Mouse (Mus musculus): Measurements from ENCODE around the gene Cdh18.
"Not testable (repeated sequence)": the region's sequence is repeated elsewhere in the genome, so short reads cannot be mapped to it uniquely, and the experiment has no call there.

Cdh18 gene

GRCm38 (mm10) chr15:22548711-22549271, at the start of gene Cdh18:
TSS of gene Cdh18 (plus strand) at chr15:22549022.
- no peak for DNase-seq

GRCm38 (mm10) chr15:22511271-22511670, 37.6 kb upstream of the Cdh18 start:
- no peak for DNase-seq

GRCm38 (mm10) chr15:22535828-22536227, 13.0 kb upstream of the Cdh18 start:
- no peak for DNase-seq

GRCm38 (mm10) chr15:22577974-22578616, 29.3 kb downstream of the Cdh18 start:
- DNase-seq = no peak

GRCm38 (mm10) chr15:22578617-22578990, 29.8 kb downstream of the Cdh18 start:
- no peak for DNase-seq

- peak; percentile 34 for DNase-seq
Observed at GRCm38 (mm10) chr15:22584667-22585066, 35.8 kb downstream of the Cdh18 start.

- DNase-seq = no peak
Observed at GRCm38 (mm10) chr15:22716376-22716775, 167.6 kb downstream of the Cdh18 start.

GRCm38 (mm10) chr15:22717681-22718080, 168.9 kb downstream of the Cdh18 start:
- DNase-seq = no peak

GRCm38 (mm10) chr15:22726574-22726973, 177.8 kb downstream of the Cdh18 start:
- DNase-seq = no peak

GRCm38 (mm10) chr15:22733039-22733438, 184.2 kb downstream of the Cdh18 start:
- DNase-seq = no peak

- no peak for DNase-seq
Observed at GRCm38 (mm10) chr15:22736165-22736564, 187.3 kb downstream of the Cdh18 start.

GRCm38 (mm10) chr15:22761257-22761656, 212.4 kb downstream of the Cdh18 start:
- DNase-seq = not testable (repeated sequence)

GRCm38 (mm10) chr15:22766591-22766990, 217.8 kb downstream of the Cdh18 start:
- not testable (repeated sequence) for DNase-seq

GRCm38 (mm10) chr15:22776346-22776745, 227.5 kb downstream of the Cdh18 start:
- no peak for DNase-seq

GRCm38 (mm10) chr15:22789696-22790095, 240.9 kb downstream of the Cdh18 start:
- no peak for DNase-seq

GRCm38 (mm10) chr15:22791791-22792190, 243.0 kb downstream of the Cdh18 start:
- DNase-seq = no peak

- DNase-seq = no peak
Observed at GRCm38 (mm10) chr15:22833127-22833526, 284.3 kb downstream of the Cdh18 start.

GRCm38 (mm10) chr15:22837173-22837572, 288.4 kb downstream of the Cdh18 start:
- DNase-seq = no peak

GRCm38 (mm10) chr15:22857704-22858103, 308.9 kb downstream of the Cdh18 start:
- no peak for DNase-seq

- DNase-seq = peak; percentile 4
Observed at GRCm38 (mm10) chr15:22870679-22871078, 321.9 kb downstream of the Cdh18 start.

GRCm38 (mm10) chr15:22897724-22898123, 348.9 kb downstream of the Cdh18 start:
- no peak for DNase-seq

- DNase-seq = peak; percentile 36
Observed at GRCm38 (mm10) chr15:22898208-22898607, 349.4 kb downstream of the Cdh18 start.

GRCm38 (mm10) chr15:22914444-22914843, 365.6 kb downstream of the Cdh18 start:
- no peak for DNase-seq

GRCm38 (mm10) chr15:22934293-22934692, 385.5 kb downstream of the Cdh18 start:
- DNase-seq = no peak

- DNase-seq = no peak
Observed at GRCm38 (mm10) chr15:22947234-22947633, 398.4 kb downstream of the Cdh18 start.

Data from retina, postnatal 1 day (tissue).